Mouse (Mus musculus) thymus, postnatal 10 days (tissue): ENCODE measurements at regions not wholly inside any gene's neighbourhood (a gene's known extent, or its start where the extent isn't known, plus 50 kb on each side); places are given as distances from the start of the nearest gene placed in this dataset.

Experiments
- DNase-seq, 2 experiments: peaks; one replicate each; pipeline ENCODE4 v3.0.0; 2021; ENCODE audit warnings: low spot score in 2 of 2

DNA sequence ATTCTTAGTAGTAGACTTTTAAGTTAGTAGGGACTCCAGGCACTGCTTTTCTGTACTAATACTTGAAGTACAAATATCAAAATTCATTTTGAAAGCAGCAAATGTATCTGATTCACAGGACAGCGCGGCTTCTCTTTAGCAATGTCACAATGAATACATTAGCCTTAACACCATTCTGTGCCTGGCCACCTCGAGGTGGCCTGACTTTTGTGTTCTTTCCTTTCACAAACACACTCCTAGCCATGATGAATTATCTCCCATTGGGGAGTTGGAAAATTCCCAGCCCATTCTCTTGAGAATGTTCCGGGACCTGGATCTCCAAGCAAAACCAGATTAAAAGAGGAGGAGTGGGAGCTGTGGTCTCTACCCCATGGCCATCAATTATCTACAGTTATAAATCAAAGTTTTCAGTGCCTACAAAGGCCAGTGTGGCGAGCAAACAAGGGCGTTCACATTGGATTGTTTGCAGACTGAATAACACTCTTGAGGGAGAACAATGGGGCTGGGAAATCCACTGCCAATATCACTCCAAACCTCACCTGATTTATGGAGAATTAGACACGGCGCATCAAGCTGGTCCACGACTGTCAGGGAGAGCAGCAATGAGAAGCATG is 82.7 kb upstream of the Rarb start:
- DNase-seq, result no peak

- DNase-seq, result no peak
Observed at GRCm38 (mm10) chr14:16897747-16898544, 79.0 kb upstream of the Rarb start.

GRCm38 (mm10) chr14:16896974-16897373 is 78.0 kb upstream of the Rarb start:
- DNase-seq, result no peak

DNA sequence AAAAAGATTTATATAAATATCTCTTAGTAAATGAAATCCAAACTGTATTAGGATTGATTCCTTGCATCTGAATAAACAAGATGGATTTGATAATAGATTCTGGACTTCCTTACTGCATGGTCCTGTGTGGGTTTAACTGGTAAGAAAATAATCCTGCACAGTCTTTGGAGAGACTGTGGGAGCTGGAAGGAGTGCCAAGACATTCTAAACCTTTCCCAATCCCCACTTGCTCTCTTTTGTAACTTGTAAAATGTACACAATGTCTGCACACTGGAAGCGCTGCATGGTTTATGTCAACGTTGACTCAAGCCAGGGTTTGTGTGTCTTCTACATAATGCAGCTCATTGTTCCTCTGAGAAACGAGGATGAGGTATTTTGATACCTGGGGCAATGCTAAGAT is 62.3 kb upstream of the Rarb start:
- no peak for DNase-seq

DNA sequence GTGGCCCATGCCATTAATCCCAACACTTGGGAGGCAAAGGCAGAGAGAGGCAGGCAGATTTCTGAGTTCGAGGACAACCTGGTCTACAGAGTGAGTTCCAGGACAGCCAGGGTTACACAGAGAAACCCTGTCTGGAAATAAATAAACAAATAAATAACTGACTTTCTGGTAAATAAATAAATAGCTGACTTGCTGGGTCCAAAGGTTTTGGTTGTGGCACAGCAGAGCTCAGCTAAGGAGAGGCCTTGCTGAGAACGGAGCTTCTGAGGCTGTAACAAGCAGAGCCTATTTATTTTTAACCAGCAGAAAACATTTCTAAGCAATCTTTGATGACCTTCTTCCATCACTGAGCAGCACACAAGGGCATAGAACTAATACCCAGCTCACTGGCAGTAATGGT is 50.3 kb upstream of the Rarb start:
- no peak for DNase-seq
